Mouse (Mus musculus) brain, adult 10 weeks (tissue): ENCODE data around the gene Mvd. TPM values are rescaled to one million over a fixed set of nuclear protein-coding genes. Genes with fewer than 3 reads are reported as not detected.

Source experiments
- polyA plus RNA-seq: library from polyadenylated mRNA; stranded (reverse); fragments of 350-450 nt; fragmentation: Illumina TruSeq; extraction: RNeasy Lipid Tissue Mini Kit (QIAGEN cat#74804); gene quantifications from one replicate; pipeline ENCODE4 v1.2.3, GENCODE M21; 2015; ENCODE audit warnings: low read depth, low replicate concordance

Mvd gene
- 21.9 TPM for polyA plus RNA-seq

GRCm38 (mm10) chr8:122443262-122444006, at the start of gene Mvd:
Mvd (minus strand) TSS chr8:122443422.

GRCm38 (mm10) chr8:122475580-122476320, 32.5 kb upstream of the Mvd start, which contains the start of the genes Rnf166 and Ctu2:
Rnf166 (minus strand) TSS chr8:122476064.
Ctu2 (plus strand) TSS chr8:122476143.

DNA sequence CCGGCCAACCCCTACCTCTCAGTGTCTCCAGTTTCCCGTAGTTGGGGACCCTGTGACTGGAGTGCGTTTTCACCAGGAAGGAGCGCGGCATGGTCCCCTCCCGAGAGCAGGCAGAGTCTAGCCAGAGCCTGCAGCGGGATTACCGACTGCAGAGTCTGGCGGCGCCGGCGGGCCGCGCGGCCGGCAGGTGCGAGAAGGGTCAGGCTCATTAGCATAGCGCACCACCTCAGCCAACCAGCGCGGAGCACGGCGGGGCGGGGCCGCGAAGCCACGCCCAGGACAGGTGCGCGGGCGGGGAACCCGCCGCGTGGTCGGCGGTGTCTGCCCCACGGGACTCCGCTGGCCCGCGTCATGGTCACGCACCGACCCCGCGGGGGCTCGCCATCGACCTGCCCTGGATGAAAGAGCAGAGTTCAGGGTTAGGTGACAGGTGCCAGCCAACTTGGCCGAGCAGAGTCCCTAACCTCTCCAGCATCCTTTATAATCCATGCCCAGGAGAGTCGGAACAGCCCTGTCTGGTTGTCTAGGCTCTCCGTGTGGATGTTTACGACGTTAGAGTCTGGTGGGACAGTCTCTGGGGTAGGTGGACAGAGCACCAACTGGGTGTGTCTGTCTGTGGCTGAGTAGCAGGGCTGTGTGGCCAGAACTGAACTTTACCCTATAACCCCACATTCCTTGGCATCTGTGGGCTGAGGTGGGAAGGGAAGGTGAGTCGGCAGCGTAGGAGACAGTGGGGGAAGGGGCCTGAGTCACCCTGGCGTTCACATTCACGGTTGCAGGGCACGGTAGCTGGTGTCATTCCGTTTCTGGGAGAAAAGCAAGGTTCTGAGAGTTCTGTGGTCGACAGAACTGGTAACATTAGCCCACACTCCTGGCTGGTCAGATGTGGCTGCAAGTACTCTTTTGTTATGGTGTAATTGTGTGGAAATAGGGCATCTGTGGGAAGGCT, 17.6 kb upstream of the Mvd start, which contains the start of gene Snai3:
Snai3 (minus strand) TSS at position 210 of the 949 bp plus-strand sequence.

GRCm38 (mm10) chr8:122432443-122433268, 10.6 kb downstream of the Mvd start, which contains the start of gene Cyba:
Cyba (minus strand) TSS chr8:122432930.

GRCm38 (mm10) chr8:122421376-122422070, 21.7 kb downstream of the Mvd start, which contains the start of gene Il17c:
Il17c (plus strand) TSS chr8:122422020.

Other genes with a start within 250 kb of the Mvd start
- gene Zfpm1, start 161.3 kb downstream of the Mvd start, polyA plus RNA-seq = 20.3 TPM
- 3.8 TPM for gene Trhr2, start 82.7 kb downstream of the Mvd start, polyA plus RNA-seq
- gene Zc3h18, start 66.8 kb downstream of the Mvd start, polyA plus RNA-seq = 24.7 TPM
- not detected for gene Il17c, start 21.4 kb downstream of the Mvd start, polyA plus RNA-seq
- gene Cyba, start 10.5 kb downstream of the Mvd start, polyA plus RNA-seq = 20.5 TPM
- 0.55 TPM for gene Snai3, start 17.3 kb upstream of the Mvd start, polyA plus RNA-seq
- 38.2 TPM for gene Rnf166, start 32.6 kb upstream of the Mvd start, polyA plus RNA-seq
- 24.8 TPM for gene Ctu2, start 32.7 kb upstream of the Mvd start, polyA plus RNA-seq
- gene Piezo1, start 107.9 kb upstream of the Mvd start, polyA plus RNA-seq = 3.5 TPM
- 0.95 TPM for gene Cdt1, start 124.6 kb upstream of the Mvd start, polyA plus RNA-seq
- gene Aprt, start 133.5 kb upstream of the Mvd start, polyA plus RNA-seq = 61.8 TPM
- gene Galns, start 168.0 kb upstream of the Mvd start, polyA plus RNA-seq = 4.9 TPM
- gene Trappc2l, start 168.2 kb upstream of the Mvd start, polyA plus RNA-seq = 100 TPM
- not detected for gene Pabpn1l, start 179.3 kb upstream of the Mvd start, polyA plus RNA-seq